Mouse (Mus musculus): Measurements from ENCODE around the gene Slc25a33.

- TF ChIP-seq CTCF (IDR thresholded peaks at IDR 0.05; ENCODE audit: insufficient read depth, low read depth, low read length) (no peak), POLR2A (IDR thresholded peaks at IDR 0.05; ENCODE audit: insufficient read depth, low read depth, low read length) (no peak)
Observed at GRCm38 (mm10) chr4:149798116-149798515, 24.0 kb upstream of the Slc25a33 start.
